Mouse (Mus musculus) intestine, embryonic 15.5 days (tissue): ENCODE measurements around the gene Gtf3c6. TPM values are rescaled to one million over a fixed set of nuclear protein-coding genes. Genes with fewer than 3 reads are reported as not detected.
A peak's percentile ranks its signal among the peaks of the same experiment; 100 is the strongest.
"Not testable (repeated sequence)": the region's sequence is repeated elsewhere in the genome, so short reads cannot be mapped to it uniquely, and the experiment has no call there.

ENCODE experiments used
- ATAC-seq: fragments of 200-750 bp; cut with Nextera tagmentation; 2 replicates; pipeline ENCODE4 v1.8.0; 2017; ENCODE audit warnings: moderate TSS enrichment, moderate library complexity
- H3K27ac ChIP-seq: fragments of 300-500 bp; sonication (generic); 2 replicates; pipeline ENCODE4 v1.5.1; 2015; ENCODE audit warnings: mild to moderate bottlenecking, inconsistent platforms
- H3K27me3 ChIP-seq: fragments of 300-500 bp; sonication (generic); replicated peaks from 2 replicates; pipeline ENCODE4 v1.6.1; 2015; ENCODE audit warnings: inconsistent platforms
- H3K36me3 ChIP-seq: fragments of 300-500 bp; sonication (generic); 2 replicates; pipeline ENCODE4 v1.6.1; 2015; ENCODE audit warnings: inconsistent platforms
- H3K4me1 ChIP-seq: fragments of 300-500 bp; sonication (generic); replicated peaks from 2 replicates; pipeline ENCODE4 v1.6.1; 2015; ENCODE audit warnings: inconsistent platforms
- H3K4me2 ChIP-seq: fragments of 300-500 bp; sonication (generic); replicated peaks from 2 replicates; pipeline ENCODE4 v1.6.1; 2015; ENCODE audit warnings: mild to moderate bottlenecking, inconsistent platforms
- H3K4me3 ChIP-seq: fragments of 300-500 bp; sonication (generic); replicated peaks from 2 replicates; pipeline ENCODE4 v1.5.1; 2015; ENCODE audit warnings: inconsistent platforms
- H3K9ac ChIP-seq: fragments of 300-500 bp; sonication (generic); 2 replicates; pipeline ENCODE4 v1.6.1; 2015; ENCODE audit warnings: inconsistent platforms
- H3K9me3 ChIP-seq: fragments of 300-500 bp; sonication (generic); 2 replicates; pipeline ENCODE4 v1.6.1; 2016; ENCODE audit warnings: inconsistent platforms
- WGBS: fragments of 180-500 bp; shearing (Covaris S2); methylation state at CpG from one replicate; pipeline ENCODE4 v1.1.7; 2015; 5-methylcytosine and 5-hydroxymethylcytosine counted together
- polyA plus RNA-seq: library from polyadenylated mRNA; unstranded; fragments of >200 nt; fragmentation: Nextera tagmentation; extraction: Ambion mirVana; gene quantifications from 2 replicates; pipeline ENCODE4 v1.2.1, GENCODE M21; 2015

Gene Gtf3c6
- polyA plus RNA-seq, result 80.8 and 88.9 TPM in 2 replicates

GRCm38 (mm10) chr10:40257414-40258255 lies at the start of gene Gtf3c6:
Gtf3c6 (minus strand) TSS chr10:40258108.
- Histone ChIP-seq H3K4me3 (peak within 1 kb of the TSS; percentile 68), H3K9ac (peak within 1 kb of the TSS; percentile 80), H3K4me1 (0 out of 2 replicates have a peak, but pooled peaks cover 3% of the 10 kb centered on the region), H3K27me3 (no peaks in the 10 kb centered on the region), H3K36me3 (peaks cover 10% of the 10 kb centered on the region; the same call in 1 of the 2 replicates), H3K4me2 (peak within 1 kb of the TSS; percentile 67), H3K27ac (peak within 1 kb of the TSS; percentile 86), H3K9me3 (no peaks in the 10 kb centered on the region)
- ATAC-seq, result peak; percentile 86
- WGBS, result under 1% methylated on average over 43 of the region's 43 CpGs

- no peak overlapping the region for H3K4me3 ChIP-seq
- H3K9ac ChIP-seq, result no peak overlapping the region
- H3K27me3 ChIP-seq, result no peaks in the 10 kb centered on the region
- ATAC-seq, result no peak
- no peak overlapping the region for H3K4me2 ChIP-seq
- WGBS, result 94% methylated on average over 1 of the region's 1 CpGs
- no peaks in the 10 kb centered on the region for H3K4me1 ChIP-seq
- no peak overlapping the region for H3K27ac ChIP-seq
- no peaks in the 10 kb centered on the region for H3K9me3 ChIP-seq
- H3K36me3 ChIP-seq, result no peaks in the 10 kb centered on the region
Observed at GRCm38 (mm10) chr10:40305989-40306388, 48.1 kb upstream of the Gtf3c6 start.

- H3K27me3 ChIP-seq, result no peaks in the 10 kb centered on the region
- H3K36me3 ChIP-seq, result no peaks in the 10 kb centered on the region
- H3K4me3 ChIP-seq, result peak within 1 kb of the TSS; percentile 98
- H3K9me3 ChIP-seq, result no peaks in the 10 kb centered on the region
- H3K9ac ChIP-seq, result peak within 1 kb of the TSS; percentile 99
- H3K4me2 ChIP-seq, result peak within 1 kb of the TSS; percentile 68
- peak; percentile 96 for ATAC-seq
- H3K4me1 ChIP-seq, result peaks cover 10% of the 10 kb centered on the region
- peak within 1 kb of the TSS; percentile 97 for H3K27ac ChIP-seq
- WGBS, result under 1% methylated on average over 55 of the region's 55 CpGs
Observed at GRCm38 (mm10) chr10:40302140-40302985, 44.5 kb upstream of the Gtf3c6 start, which contains the start of gene Amd1. Amd1 (minus strand) TSS chr10:40302186.

GRCm38 (mm10) chr10:40301181-40302075 lies 43.5 kb upstream of the Gtf3c6 start:
- under 1% methylated on average over 80 of the region's 91 CpGs for WGBS
- peak; percentile 51 for ATAC-seq
- H3K9me3 ChIP-seq, H3K36me3 ChIP-seq, H3K27me3 ChIP-seq: not testable (repeated sequence)
- Histone ChIP-seq H3K4me3 (peak overlapping the region; percentile 98), H3K4me1 (peaks cover 16% of the 10 kb centered on the region), H3K9ac (peak overlapping the region; percentile 99), H3K4me2 (peak overlapping the region; percentile 68), H3K27ac (peak overlapping the region; percentile 95)

GRCm38 (mm10) chr10:40300648-40301171 lies 42.8 kb upstream of the Gtf3c6 start:
- no peaks in the 10 kb centered on the region for H3K27me3 ChIP-seq
- H3K4me3 ChIP-seq, result peak overlapping the region; percentile 98
- H3K9ac ChIP-seq, result peak overlapping the region; percentile 99
- peak; percentile 90 for ATAC-seq
- H3K27ac ChIP-seq, result peak overlapping the region; percentile 95
- H3K4me1 ChIP-seq, result peaks cover 16% of the 10 kb centered on the region
- no peaks in the 10 kb centered on the region for H3K9me3 ChIP-seq
- peak overlapping the region; percentile 68 for H3K4me2 ChIP-seq
- H3K36me3 ChIP-seq, result no peaks in the 10 kb centered on the region
- under 1% methylated on average over 36 of the region's 36 CpGs for WGBS

- Histone ChIP-seq H3K4me1 (0 out of 2 replicates have a peak, but pooled peaks cover 6% of the 10 kb centered on the region), H3K4me3 (no peak overlapping the region), H3K36me3 (peaks cover 18% of the 10 kb centered on the region), H3K9ac (no peak overlapping the region), H3K27ac (no peak overlapping the region), H3K9me3 (no peaks in the 10 kb centered on the region), H3K4me2 (no peak overlapping the region), H3K27me3 (no peaks in the 10 kb centered on the region)
- 91% methylated on average over 6 of the region's 6 CpGs for WGBS
- ATAC-seq, result no peak
Observed at GRCm38 (mm10) chr10:40292640-40293039, 34.7 kb upstream of the Gtf3c6 start.

- H3K9ac ChIP-seq, result no peak overlapping the region
- H3K4me2 ChIP-seq, result no peak overlapping the region
- no peak overlapping the region for H3K27ac ChIP-seq
- no peaks in the 10 kb centered on the region for H3K4me1 ChIP-seq
- peaks cover 20% of the 10 kb centered on the region for H3K36me3 ChIP-seq
- WGBS, result 89% methylated on average over 1 of the region's 1 CpGs
- no peaks in the 10 kb centered on the region for H3K9me3 ChIP-seq
- no peaks in the 10 kb centered on the region for H3K27me3 ChIP-seq
- H3K4me3 ChIP-seq, result no peak overlapping the region
- ATAC-seq, result no peak
Observed at GRCm38 (mm10) chr10:40286767-40287166, 28.9 kb upstream of the Gtf3c6 start.

- WGBS, result 82% methylated on average over 1 of the region's 1 CpGs
- Histone ChIP-seq H3K36me3 (peaks cover 10% of the 10 kb centered on the region; the same call in 1 of the 2 replicates), H3K4me2 (no peak overlapping the region), H3K27ac (no peak overlapping the region), H3K9me3 (no peaks in the 10 kb centered on the region), H3K4me1 (no peaks in the 10 kb centered on the region), H3K4me3 (no peak overlapping the region), H3K27me3 (no peaks in the 10 kb centered on the region), H3K9ac (no peak overlapping the region)
- no peak for ATAC-seq
Observed at GRCm38 (mm10) chr10:40285571-40285970, 27.7 kb upstream of the Gtf3c6 start.

- H3K27ac ChIP-seq, result no peak overlapping the region
- ATAC-seq, result no peak
- H3K9me3 ChIP-seq, result no peaks in the 10 kb centered on the region
- no peak overlapping the region for H3K9ac ChIP-seq
- 86% methylated on average over 3 of the region's 3 CpGs for WGBS
- 0 out of 2 replicates have a peak, but pooled peaks cover 9% of the 10 kb centered on the region for H3K36me3 ChIP-seq
- no peak overlapping the region for H3K4me3 ChIP-seq
- no peaks in the 10 kb centered on the region for H3K4me1 ChIP-seq
- no peak overlapping the region for H3K4me2 ChIP-seq
- no peaks in the 10 kb centered on the region for H3K27me3 ChIP-seq
Observed at GRCm38 (mm10) chr10:40284997-40285396, 27.1 kb upstream of the Gtf3c6 start.

- Histone ChIP-seq H3K4me2 (no peak overlapping the region), H3K36me3 (0 out of 2 replicates have a peak, but pooled peaks cover 7% of the 10 kb centered on the region), H3K27me3 (no peaks in the 10 kb centered on the region), H3K9me3 (no peaks in the 10 kb centered on the region), H3K4me1 (no peaks in the 10 kb centered on the region), H3K9ac (no peak overlapping the region), H3K4me3 (no peak overlapping the region), H3K27ac (no peak overlapping the region)
- ATAC-seq, result no peak
- WGBS, result 76% methylated on average over 10 of the region's 10 CpGs
Observed at GRCm38 (mm10) chr10:40284179-40284831, 26.4 kb upstream of the Gtf3c6 start.

GRCm38 (mm10) chr10:40283636-40284035 lies 25.7 kb upstream of the Gtf3c6 start:
- 0 out of 2 replicates have a peak, but pooled peaks cover 7% of the 10 kb centered on the region for H3K36me3 ChIP-seq
- H3K4me2 ChIP-seq, result no peak overlapping the region
- H3K4me3 ChIP-seq, result no peak overlapping the region
- no peaks in the 10 kb centered on the region for H3K27me3 ChIP-seq
- H3K9me3 ChIP-seq, result no peaks in the 10 kb centered on the region
- WGBS, result 94% methylated on average over 9 of the region's 9 CpGs
- ATAC-seq, result no peak
- H3K4me1 ChIP-seq, result no peaks in the 10 kb centered on the region
- no peak overlapping the region for H3K9ac ChIP-seq
- no peak overlapping the region for H3K27ac ChIP-seq
